8 mouse cellular contexts compared by ENCODE assay signal in the genomic region with DNA sequence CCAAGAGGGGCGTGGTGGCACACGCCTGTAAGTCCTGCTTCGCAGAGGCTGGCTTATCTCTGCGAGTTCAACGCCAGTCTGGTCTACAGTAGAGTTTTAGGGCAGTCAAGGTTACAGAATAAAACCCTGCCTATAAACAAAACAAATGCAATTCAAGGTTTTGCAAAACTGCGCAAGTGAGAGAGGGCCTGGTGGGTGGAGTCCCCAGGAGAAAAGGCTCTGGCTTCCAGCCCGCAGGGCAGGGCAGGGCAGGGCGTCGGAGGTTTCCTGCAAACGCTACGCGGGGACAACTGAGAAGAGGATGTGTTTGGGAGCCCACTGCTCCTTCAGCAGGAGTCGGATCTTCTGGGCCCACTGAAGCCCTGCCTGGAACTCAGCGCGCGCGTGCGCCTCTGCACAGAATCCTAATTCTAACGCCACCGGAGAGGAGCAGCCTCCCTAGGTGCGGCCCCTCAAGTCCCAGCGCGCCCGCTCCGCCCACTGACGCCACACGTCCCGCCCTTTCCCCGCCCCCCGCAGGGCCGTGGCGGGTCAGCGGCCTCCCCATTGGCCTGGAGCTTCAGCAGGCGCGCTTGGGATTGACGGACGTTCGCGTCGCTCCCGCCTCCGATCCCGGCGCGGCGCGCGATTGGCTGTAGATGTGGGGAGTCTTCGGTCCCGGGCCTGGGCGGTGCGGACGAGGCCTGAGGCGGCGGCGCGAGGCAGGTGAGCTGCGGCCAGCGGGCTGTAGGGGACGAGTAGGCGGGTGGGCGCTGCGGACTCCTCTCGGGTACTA. TPM values are rescaled to one million over a fixed set of nuclear protein-coding genes. Genes with fewer than 3 reads are reported as not detected.
A peak's percentile ranks its signal among the peaks of the same experiment; 100 is the strongest.
DNase-seq lines count a peak whose midpoint lies in the region; ATAC-seq and TF ChIP-seq lines count a peak whose summit lies in the region.

Sun1 (plus strand) TSS at position 643 of the 775 bp plus-strand sequence.

- H3K4me1 ChIP-seq in G1E (ENCODE audit: insufficient read depth, low read depth, low read length), result peaks cover 90% of the 10 kb centered on the region
- H3K4me1 ChIP-seq in forebrain, embryonic 16.5 days (replicated peaks; ENCODE audit: control insufficient read depth, insufficient read depth, low read length), result peaks cover 22% of the 10 kb centered on the region
- peaks cover 11% of the 10 kb centered on the region for H3K4me1 ChIP-seq in lung, embryonic 14.5 days (ENCODE audit: insufficient read depth)
- H3K4me1 ChIP-seq in olfactory bulb, adult 2 months (ENCODE audit: control insufficient read depth, insufficient read depth, low read length), result peaks cover 10% of the 10 kb centered on the region
- peaks cover 28% of the 10 kb centered on the region for H3K4me1 ChIP-seq in thymus, adult 2 months (replicated peaks; ENCODE audit: control insufficient read depth, insufficient read depth, low read length)

- ATAC-seq in G1E (ENCODE audit: extremely low read depth, insufficient number of reproducible peaks, low FRiP score, poor library complexity, severe bottlenecking), result peak; percentile 75
- peak; percentile 99 for ATAC-seq in forebrain, embryonic 16.5 days
- ATAC-seq in lung, embryonic 14.5 days (ENCODE audit: insufficient read depth), result peak; percentile 100

- under 1% methylated on average over 64 of the region's 64 CpGs for WGBS in forebrain, embryonic 16.5 days
- WGBS in lung, embryonic 14.5 days, result under 1% methylated on average over 61 of the region's 64 CpGs
- under 1% methylated on average over 64 of the region's 64 CpGs for WGBS in olfactory bulb, adult 2 months
- 2% methylated on average over 63 of the region's 64 CpGs for WGBS in thymus, adult 2 months

- H3K9ac ChIP-seq in forebrain, embryonic 16.5 days (replicated peaks; ENCODE audit: low read depth, low read length), result peak within 1 kb of the TSS; percentile 92
- peak within 1 kb of the TSS; percentile 83 for H3K9ac ChIP-seq in lung, embryonic 14.5 days

- H3K36me3 ChIP-seq in G1E (replicated peaks), result peaks cover 23% of the 10 kb centered on the region
- H3K36me3 ChIP-seq in forebrain, embryonic 16.5 days (ENCODE audit: control insufficient read depth, insufficient read depth), result no peaks in the 10 kb centered on the region
- peaks cover 2% of the 10 kb centered on the region; the same call in 1 of the 2 replicates for H3K36me3 ChIP-seq in lung, embryonic 14.5 days (ENCODE audit: insufficient read depth)
- no peaks in the 10 kb centered on the region for H3K36me3 ChIP-seq in thymus, adult 2 months (ENCODE audit: control insufficient read depth, insufficient read depth, low read length)

- H3K27me3 ChIP-seq in G1E (ENCODE audit: insufficient read depth, low read length), result no peaks in the 10 kb centered on the region
- no peaks in the 10 kb centered on the region for H3K27me3 ChIP-seq in forebrain, embryonic 16.5 days (replicated peaks; ENCODE audit: control insufficient read depth, insufficient read depth, low read length)
- no peaks in the 10 kb centered on the region for H3K27me3 ChIP-seq in lung, embryonic 14.5 days (ENCODE audit: insufficient read depth, low read length)
- H3K27me3 ChIP-seq in thymus, adult 2 months (ENCODE audit: control insufficient read depth, insufficient read depth, low read length), result no peaks in the 10 kb centered on the region

- intact Hi-C loops in heart, postnatal 36 days (cut with DNase I), result loop anchor here (1.0 to 2.0 kb wide), 3 partner anchors 21 to 52 kb away; partner anchors contain the start of genes Dnaaf5, Get4 and Prkar1b

- H3K27ac ChIP-seq in forebrain, embryonic 16.5 days (ENCODE audit: low read length), result peak within 1 kb of the TSS; percentile 92
- peak within 1 kb of the TSS; percentile 96 for H3K27ac ChIP-seq in layer of hippocampus, adult 2 months
- peak within 1 kb of the TSS; percentile 83 for H3K27ac ChIP-seq in lung, embryonic 14.5 days (ENCODE audit: low read depth)
- H3K27ac ChIP-seq in olfactory bulb, adult 2 months (ENCODE audit: insufficient read depth, low read depth, low read length), result peak within 1 kb of the TSS; percentile 80
- 0 out of 2 replicates have a peak within 1 kb of the TSS, but pooled peaks have one; percentile 5 for H3K27ac ChIP-seq in thymus, adult 2 months (ENCODE audit: control insufficient read depth, insufficient read depth, low read length)

- no peak for TF ChIP-seq CTCF in G1E (IDR thresholded peaks at IDR 0.05; ENCODE audit: low read depth, low read length)
- no peak for TF ChIP-seq CTCF in layer of hippocampus, adult 2 months (conservative IDR thresholded peaks at IDR 0.05)
- no peak for TF ChIP-seq CTCF in lung, embryonic 14.5 days (IDR thresholded peaks at IDR 0.05; ENCODE audit: low read depth)
- TF ChIP-seq CTCF in olfactory bulb, adult 2 months (IDR thresholded peaks at IDR 0.05; ENCODE audit: insufficient read depth, low read depth, low read length), result no peak
- TF ChIP-seq CTCF in thymus, adult 2 months (IDR thresholded peaks at IDR 0.05; ENCODE audit: borderline replicate concordance, control insufficient read depth, extremely low read depth, insufficient read depth, low read length, poor library complexity), result peak; percentile 70

- peak within 1 kb of the TSS; percentile 88 for H3K4me2 ChIP-seq in forebrain, embryonic 16.5 days (ENCODE audit: low read length)
- peak within 1 kb of the TSS; percentile 97 for H3K4me2 ChIP-seq in lung, embryonic 14.5 days

- peak within 1 kb of the TSS; percentile 99 for H3K4me3 ChIP-seq in G1E (ENCODE audit: low read depth, low read length)
- H3K4me3 ChIP-seq in forebrain, embryonic 16.5 days (replicated peaks; ENCODE audit: low read length), result peak within 1 kb of the TSS; percentile 96
- H3K4me3 ChIP-seq in layer of hippocampus, adult 2 months, result peak within 1 kb of the TSS; percentile 76
- peak within 1 kb of the TSS; percentile 92 for H3K4me3 ChIP-seq in lung, embryonic 14.5 days (ENCODE audit: low read depth, low read length)
- H3K4me3 ChIP-seq in olfactory bulb, adult 2 months (ENCODE audit: insufficient read depth, low read depth, low read length), result peak within 1 kb of the TSS; percentile 91
- H3K4me3 ChIP-seq in thymus, adult 2 months (ENCODE audit: control insufficient read depth, insufficient read depth, low read length), result peak within 1 kb of the TSS; percentile 68

- TF ChIP-seq POLR2A in olfactory bulb, adult 2 months (IDR thresholded peaks at IDR 0.05; ENCODE audit: insufficient read depth, low read depth, low read length), result peak; percentile 38; the same call in 1 of the 2 replicates
- TF ChIP-seq POLR2A in thymus, adult 2 months (IDR thresholded peaks at IDR 0.05; ENCODE audit: control insufficient read depth, extremely low read depth, insufficient read depth, low read length, poor library complexity), result peak; percentile 70; the same call in 1 of the 2 replicates

- DNase-seq in G1E (ENCODE audit: low spot score), result peak; percentile 98
- DNase-seq in cerebellum, adult 18-20 months, result peak; percentile 98 to 99
- peak; percentile 99 for DNase-seq in heart, postnatal 36 days
- DNase-seq in layer of hippocampus, adult 2 months (ENCODE audit: low spot score in 2 of 2), result peak; percentile 98 to 99
- peak; percentile 99 for DNase-seq in lung, embryonic 14.5 days
- peak; percentile 99 for DNase-seq in thymus, adult 2 months

- H3K9me3 ChIP-seq in G1E (replicated peaks), result no peaks in the 10 kb centered on the region
- no peaks in the 10 kb centered on the region for H3K9me3 ChIP-seq in forebrain, embryonic 16.5 days (ENCODE audit: control insufficient read depth, low read length)
- no peaks in the 10 kb centered on the region for H3K9me3 ChIP-seq in lung, embryonic 14.5 days (ENCODE audit: low read depth, low read length)

RNA-seq across cellular contexts. Expression of gene Sun1, which starts in this region (rescaled TPM):
- 32.8 and 61.2 TPM in 2 replicates for total RNA-seq in G1E (2014; fragmentation: Nextera tagmentation)
- 45.7 and 45.8 TPM in 2 replicates for total RNA-seq in G1E (2017)
- 7.6 and 11.8 TPM in 2 replicates for polyA plus RNA-seq in G1E (2012)
- polyA plus RNA-seq in forebrain, embryonic 16.5 days (2015; fragmentation: Nextera tagmentation; extraction: Ambion mirVana), result 56.3 and 60.7 TPM in 2 replicates
- total RNA-seq in heart, postnatal 36 days (2021), result 10 to 100 TPM; 48.2 to 50.1 TPM
- total RNA-seq in layer of hippocampus, adult 2 months (2021), result 10 to 100 TPM; 78.8 to 91.0 TPM
- 53.3 and 57.7 TPM in 2 replicates for polyA plus RNA-seq in lung, embryonic 14.5 days (2014; fragmentation: Nextera tagmentation; extraction: Ambion mirVana)
- polyA plus RNA-seq in olfactory bulb, adult 2 months (2012; ENCODE audit: insufficient read depth, insufficient read length, low replicate concordance, missing spikeins), result not detected in 2 replicates
- 34.3 and 36.3 TPM in 2 replicates for polyA plus RNA-seq in thymus, adult 2 months (2012; rRNA removed)

Comparison
In these comparisons a context has a peak if more than half of its experiments do, and no peak if none do; other contexts are left out.
1. Peak in every context shown above with its lines: DNase-seq, ATAC-seq, H3K4me3 ChIP-seq and H3K27ac ChIP-seq.
2. H3K27ac ChIP-seq: peak in every context shown above with its lines; median percentile 96 in layer of hippocampus, adult 2 months; 92 in forebrain, embryonic 16.5 days; 83 in lung, embryonic 14.5 days; 80 in olfactory bulb, adult 2 months; 5 in thymus, adult 2 months.